Mouse (Mus musculus): ENCODE measurements around the gene Ano4.
A peak's percentile ranks its signal among the peaks of the same experiment; 100 is the strongest.
"Not testable (repeated sequence)": the region's sequence is repeated elsewhere in the genome, so short reads cannot be mapped to it uniquely, and the experiment has no call there.

Ano4 gene

DNA sequence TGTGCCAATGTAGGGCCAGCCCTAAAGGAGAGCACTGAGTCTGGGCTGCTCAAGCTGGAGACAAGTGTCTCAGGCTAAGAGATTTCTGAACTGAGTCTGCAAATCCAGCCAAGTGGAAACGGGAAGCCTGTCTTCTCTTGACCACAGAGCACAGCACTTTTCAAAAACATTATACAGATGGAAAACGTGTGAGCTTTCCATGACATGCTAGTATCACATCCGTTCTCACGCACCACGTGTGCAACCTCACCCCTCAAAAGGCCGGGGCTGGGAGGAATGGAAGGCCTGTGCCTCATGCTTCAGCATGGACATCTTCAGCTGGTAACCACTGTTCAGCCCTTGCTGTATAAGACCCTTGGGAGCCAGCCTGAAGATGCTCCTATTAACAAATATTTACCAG is 230.2 kb downstream of the Ano4 start:
- no peak for DNase-seq

DNA sequence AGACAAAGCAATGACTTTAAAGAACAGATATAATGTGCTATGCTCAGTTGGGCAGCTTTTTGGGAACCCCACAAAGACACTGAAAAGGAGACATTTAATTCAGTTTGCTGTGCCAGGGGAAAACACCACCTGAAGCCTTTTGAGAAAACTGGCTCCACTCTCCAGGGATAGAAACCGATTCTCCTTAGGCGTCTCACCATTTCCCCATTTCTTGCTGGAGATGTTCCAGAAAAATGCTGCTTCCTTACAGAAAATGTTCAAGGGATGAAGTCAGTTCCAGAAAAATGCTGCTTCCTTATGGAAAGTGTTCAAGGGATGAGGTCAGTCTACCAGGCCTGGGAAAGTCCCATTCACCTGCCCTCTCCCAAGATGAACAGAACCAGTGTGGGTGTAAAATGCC is 233.1 kb downstream of the Ano4 start:
- DNase-seq = no peak

DNA sequence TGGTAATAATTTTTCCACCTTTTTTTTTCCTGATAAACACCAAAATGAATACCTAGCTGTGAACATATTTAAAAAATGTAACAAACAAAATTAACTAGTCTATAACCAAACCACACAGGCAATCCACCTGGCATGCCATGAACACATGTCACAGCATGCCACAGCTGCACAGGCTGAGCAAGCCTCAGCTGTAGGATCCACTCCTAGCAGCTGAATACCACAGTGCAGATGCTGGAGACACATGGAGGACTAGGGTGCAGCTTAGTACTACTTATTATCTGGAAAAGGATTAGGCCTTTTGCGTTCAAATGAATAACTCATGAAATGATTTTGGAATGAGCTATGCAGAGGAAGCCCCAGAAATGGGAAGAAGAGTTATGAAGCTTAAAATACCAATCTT is 233.6 kb downstream of the Ano4 start:
- DNase-seq = no peak

DNA sequence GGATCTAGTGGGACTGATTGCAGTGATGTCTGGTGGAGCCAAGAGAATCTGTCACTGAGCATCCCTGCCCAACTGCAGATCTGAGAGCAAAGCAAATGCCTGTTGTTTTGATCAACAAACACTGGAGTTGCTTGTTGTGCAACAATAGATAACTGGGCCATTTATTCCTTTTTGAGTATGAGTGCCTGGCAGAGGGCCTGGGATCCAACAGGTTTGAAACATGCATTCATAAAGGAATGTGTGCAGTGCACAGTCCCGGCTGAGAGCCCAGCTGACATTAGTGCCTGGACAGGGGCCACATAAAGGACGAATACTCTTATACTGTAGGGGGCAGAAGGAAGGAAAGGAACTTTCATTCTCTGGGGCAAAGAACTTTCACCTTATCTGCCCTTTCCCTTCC is 241.0 kb downstream of the Ano4 start:
- DNase-seq = no peak

DNA sequence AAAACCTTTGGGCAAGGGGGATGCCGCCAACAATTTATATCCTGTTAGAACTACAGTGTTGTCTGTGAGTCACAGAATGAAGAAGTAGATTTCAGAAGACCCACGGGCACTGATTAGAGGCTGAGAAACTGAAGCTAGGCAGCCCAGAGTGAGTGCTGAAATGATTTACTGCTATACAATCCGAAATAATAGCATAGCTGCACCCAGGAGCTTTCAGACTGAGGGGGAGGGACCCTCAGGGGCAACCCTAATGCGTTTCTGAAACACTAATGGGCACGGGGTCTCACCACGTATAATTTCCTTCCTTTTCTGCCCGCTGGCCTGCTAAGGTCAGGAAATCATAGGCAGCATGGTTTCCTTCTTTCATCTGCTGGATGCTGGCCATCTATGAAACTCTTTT is 242.5 kb downstream of the Ano4 start:
- no peak for DNase-seq

DNA sequence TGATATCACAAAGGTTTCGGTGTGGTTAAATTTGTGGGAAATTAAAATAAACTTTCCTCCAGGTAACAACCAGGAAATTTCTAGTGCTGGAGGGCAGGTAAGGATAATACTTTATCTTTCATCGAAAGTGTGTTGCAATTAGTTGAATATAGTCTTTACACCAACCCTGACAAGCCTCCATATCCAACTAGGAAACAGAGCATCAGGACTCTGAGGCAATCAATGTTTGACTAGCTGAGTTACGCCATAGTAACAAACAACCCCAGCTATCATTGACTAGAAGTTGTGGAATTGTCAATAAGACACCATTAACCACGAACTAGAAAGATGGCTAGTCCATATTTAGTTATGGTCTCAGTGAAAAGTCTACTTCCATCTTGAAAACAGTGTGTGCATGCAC is 246.4 kb downstream of the Ano4 start:
- DNase-seq = no peak

DNA sequence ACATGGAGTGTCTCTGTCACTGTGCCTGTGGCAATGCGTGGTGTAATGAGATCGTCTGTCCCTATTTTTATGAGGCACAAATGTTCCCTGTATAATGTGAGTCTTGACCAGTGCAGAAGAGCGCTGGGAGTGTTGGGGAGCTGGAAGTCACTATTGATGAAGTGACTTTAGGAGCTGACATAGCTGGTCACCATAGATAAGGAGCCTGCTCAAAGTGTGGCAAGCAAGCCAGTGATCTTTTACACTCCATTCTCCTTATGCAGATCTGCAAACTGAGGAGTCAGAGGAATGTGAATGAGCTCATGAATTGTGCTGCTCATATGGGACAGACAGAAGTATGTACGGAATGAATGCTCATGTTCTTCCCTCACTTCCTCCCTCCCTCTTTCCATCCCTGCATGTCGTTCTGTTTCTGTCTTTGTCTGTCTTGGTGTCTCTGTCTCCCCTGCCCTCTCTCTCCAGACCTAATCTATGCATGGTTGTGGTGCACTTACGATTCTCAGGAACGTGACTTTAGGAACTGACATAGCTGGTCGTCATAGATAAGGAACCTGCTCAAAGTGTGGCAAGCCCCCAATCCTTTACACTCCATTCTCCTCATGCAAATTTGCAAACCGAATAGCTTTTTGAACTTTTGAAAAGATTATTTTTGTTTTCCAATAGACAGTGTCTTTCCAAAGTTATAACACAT is 252.1 kb downstream of the Ano4 start:
- DNase-seq = no peak

DNA sequence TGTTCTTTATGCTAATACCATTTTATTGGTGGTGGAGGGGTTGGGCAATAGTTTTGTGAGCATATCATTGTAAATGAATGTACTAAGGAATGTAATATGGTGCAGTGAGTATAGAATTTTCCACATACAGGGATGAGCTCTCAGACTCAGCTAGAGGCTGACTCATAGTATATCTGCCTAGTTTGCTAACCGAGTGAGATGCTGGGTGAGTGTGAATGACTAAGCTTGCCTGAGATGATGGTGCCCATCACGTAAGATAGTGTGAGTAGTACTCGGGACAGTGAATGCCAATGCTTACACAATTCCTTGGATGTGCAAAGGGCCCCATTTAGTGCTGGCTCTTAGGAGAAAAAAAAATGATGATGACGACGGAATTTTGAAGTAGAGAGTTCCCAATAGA is 267.1 kb downstream of the Ano4 start:
- DNase-seq = no peak

DNA sequence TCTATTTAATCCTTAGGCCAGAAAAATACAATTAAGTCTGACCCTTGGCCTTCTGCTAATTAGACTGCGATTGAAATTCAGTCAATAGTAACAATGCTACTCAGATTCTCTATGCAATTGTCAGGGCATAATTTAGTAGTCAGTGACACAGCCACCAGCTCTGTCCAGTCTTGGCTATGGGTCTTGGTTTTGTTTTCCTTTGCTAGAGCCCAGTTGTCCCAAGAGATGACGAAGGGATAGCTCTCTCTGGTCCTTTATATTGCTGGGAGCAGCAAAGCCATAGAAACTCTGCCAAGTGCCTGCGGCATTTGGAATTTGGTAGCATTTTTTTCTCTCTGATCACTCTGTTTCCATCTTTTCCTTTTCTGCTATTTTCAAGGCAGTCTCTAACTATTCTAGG is 288.7 kb downstream of the Ano4 start:
- no peak for DNase-seq

DNA sequence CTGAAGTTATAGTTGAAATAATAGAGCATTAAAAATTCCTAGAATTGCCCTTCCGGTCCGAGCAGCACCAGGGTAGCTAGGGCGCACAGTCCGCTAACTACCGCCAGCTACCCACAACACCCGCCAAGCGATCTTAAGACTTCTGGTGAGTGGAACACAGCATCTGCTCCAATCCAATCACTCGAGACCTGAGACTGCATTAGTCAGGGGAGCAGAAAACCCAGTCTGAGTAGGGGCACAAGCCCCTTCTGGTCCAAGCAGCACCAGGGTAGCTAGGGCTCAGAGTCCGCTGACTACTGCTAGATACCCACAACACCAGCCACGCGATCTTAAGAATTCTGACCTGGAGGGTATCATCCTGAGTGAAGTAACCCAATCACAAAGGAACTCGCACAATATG is 299.6 kb downstream of the Ano4 start:
- not testable (repeated sequence) for DNase-seq

DNA sequence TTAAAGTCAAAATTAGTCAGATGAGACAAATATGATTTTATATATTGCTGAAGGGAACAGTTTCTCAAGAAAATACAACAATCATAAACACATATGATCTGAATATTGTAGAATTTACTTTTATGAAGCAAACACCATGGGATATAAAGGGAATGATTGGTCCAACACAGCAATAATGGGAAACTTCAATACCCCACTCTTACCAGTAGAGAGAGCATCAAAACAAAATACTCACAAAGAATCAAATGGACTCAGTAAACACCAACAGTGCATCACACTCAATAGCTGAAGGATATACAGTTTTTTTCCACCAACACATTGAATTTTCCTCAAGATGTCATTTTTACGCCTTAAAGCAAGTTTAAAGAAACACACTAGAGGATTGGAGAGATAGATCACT is 300.4 kb downstream of the Ano4 start:
- DNase-seq = no peak

DNA sequence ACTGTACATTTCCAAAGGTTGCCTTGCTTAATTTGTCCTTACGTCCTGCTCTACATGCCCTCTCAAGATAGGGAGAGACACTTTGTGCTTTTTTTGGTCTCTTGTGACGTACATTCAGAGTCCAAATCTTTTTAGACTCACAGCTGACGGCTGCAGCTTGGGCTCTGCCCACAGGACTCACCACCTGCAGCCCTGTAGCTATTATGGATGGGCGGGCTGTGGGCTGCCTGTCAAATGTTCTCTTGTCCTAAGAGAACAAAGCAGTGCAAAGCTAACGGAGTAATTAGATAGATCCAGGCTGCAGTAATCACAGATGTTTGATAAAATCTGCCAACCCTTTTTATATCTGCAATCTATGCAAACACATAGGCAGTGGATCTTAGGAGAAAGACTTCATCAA is 325.6 kb downstream of the Ano4 start:
- no peak for DNase-seq

DNA sequence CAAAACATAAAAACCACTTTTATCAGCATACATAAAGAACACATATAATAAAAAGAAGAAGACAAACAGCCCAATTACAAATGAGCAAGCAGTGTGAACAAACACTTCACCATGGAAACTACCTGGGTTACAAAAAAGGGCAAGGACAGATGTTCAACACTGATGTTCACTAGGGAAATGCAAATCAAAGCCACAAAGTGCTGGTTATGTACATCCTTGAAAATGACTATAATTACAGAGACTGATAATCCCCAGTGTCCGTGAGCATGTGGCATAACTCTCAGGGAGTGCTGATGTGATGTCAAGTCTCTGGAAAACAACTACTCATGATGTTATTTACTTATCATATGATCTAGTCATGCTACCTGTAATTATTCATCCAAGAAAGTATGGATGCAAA is 336.3 kb downstream of the Ano4 start:
- no peak for DNase-seq

DNA sequence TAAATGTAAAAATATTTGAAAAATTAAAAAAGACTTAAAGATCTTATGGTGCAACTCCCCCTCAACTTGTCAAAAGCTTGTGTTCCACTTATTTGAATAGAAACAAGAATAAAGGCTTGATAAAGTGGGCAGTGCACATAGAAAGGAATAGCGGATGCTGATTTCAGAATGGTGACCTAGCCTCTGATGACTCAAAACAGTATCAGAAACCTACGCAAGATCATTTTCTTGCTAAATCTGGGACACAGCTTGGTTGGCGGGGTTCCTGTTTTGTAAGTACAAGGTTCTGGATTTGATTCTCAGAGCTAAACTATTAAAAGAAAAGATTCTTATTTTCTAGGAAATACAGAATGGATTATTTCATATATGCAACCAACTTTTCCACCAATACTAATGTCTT is 340.0 kb downstream of the Ano4 start:
- no peak for DNase-seq

DNA sequence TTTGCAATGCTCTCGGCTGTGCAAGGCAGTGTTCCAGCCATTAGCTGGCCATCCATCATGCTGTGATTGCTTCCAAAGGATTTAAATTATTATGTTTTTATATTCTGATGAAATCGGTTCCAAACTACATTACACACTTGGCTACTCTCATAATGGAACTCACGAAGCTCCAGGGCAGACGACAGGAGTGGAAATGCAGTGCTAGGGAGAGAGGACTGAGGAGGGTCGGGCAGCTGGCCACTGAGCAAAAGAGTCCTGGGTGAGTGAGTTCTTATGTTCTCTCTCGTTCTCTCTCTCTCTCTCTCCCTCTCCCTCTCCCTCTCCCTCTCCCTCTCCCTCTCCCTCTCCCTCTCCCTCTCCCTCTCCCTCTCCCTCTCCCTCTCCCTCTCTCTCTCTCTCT is 357.6 kb downstream of the Ano4 start:
- no peak for DNase-seq

DNA sequence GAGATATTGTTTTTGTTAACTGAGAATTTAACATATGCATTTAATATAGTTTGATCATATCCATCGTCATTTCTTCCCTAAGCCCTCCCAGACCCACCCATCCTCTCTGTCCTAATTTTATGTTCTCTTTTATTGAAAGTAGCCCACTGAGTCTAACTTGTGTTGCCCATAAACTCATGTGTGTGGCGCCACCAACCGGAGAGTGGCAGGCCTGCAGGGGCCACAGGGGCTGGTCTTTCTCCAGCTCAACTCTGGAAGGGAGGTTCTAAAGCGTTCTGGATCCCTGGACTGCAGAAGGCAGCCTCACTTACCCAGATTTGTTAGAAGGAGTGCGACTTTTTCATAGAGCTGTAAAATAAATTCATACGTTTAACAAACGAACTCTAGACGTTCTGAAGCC is 361.1 kb downstream of the Ano4 start:
- DNase-seq = peak in 1 of 2 experiments; percentile 55

DNA sequence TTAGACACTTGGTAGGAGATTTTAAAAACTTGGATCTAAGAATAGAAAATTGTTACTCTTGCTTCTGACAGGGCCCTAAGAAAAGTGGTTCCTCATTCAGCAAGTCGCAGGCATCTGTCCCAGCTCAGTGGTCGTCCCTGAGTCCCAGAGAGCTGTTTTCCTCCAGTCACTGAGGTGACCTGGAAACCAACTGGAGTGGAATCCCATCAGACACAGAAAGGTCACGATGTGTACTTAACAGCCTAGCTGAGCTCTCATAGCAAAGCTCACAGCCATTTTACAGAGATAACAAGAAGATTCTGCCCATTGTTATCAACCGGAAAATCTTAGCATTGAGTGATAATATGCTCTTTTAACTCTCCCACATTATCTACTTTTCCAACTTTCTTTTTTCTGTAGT is 365.1 kb downstream of the Ano4 start:
- DNase-seq = no peak

DNA sequence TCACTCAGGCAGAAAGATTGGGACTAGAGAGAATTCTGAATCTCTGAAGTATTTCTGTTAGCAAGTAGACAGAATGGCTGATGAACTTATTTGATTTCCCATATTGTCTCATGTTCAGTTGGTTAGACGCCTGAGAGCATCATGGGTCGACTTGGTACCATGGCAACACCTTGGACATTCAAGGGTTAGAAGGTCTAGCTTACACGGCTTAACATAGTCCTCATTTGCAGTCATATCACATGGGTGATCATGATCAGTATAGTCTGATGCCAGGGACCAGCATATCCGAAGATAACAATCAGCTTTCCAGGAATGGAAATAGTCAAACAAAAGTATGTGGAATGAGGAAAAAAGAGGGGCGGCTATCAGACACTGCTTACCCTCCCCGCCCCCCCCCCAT is 365.6 kb downstream of the Ano4 start:
- DNase-seq = no peak

DNA sequence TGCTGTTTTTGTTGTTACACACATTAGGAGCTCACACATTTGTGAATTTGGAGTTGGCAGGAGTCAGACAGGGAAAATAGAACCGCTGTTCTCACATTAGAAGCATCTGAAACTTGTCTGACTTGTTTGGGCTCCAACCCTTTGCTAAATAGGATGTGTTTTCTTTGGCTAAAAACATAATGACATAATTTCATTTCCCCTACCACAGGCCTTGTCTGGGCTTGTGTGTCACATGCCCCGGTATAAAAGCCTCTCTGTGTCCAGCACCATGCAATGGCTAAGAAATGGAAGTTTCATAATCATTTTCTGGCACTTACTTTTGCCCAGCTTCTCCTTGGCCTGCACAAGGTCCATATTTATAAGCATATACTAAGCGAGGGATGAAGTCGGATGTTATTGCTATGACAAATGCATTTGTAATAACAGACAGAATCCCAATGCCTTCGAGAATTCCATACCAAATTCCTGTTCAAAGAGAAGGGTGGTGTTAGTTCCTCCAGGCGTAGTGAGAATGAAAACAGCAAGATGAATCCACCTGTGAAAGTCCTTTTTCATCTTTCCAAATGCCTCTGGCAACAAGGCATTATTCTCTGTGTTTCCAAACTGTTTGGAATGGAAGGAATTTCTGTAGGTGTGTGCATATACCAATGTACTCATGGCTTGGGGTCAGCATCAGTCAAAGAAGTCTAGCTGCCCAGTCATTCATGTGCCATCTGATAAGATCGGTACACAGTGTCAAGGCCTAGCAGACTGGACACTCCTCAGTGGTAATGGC is 373.4 kb downstream of the Ano4 start:
- no peak for DNase-seq

DNA sequence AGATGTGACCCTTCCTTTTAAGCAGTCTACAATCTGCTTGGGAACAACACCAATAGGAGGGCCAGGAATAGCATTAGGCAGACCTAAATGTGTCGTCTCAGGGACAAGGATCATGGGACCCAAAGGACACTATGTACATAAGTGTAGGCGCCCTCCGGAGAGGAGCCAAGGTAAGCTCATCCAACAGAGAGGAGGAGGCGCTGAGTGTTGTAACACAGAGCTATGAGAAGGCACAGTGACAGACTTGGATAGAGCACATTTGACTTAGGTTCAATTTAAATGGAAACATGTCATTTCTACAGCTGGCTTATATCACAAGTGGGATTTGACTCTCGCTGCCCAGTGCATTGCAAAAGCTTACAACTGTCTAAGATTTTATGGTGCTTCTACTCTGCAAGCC is 376.0 kb downstream of the Ano4 start:
- DNase-seq = no peak

DNA sequence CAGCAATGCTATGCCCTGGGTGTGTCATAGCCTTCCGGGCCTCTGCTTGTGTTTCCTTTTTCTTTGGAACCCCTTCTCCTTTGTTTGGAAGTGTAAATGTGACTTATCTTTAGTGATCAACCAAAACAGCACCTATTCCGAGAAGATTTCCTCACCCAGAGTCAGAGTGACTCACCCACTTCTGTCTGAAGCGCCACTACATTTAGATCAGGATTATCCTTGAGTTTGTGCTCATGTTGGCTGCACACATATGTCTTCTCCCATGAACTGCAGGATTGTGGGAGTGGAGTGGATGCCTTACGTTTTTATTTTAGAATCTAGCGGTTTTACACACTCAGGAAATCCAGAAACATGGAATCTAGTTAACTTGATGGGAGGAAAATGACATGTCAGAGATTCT is 383.8 kb downstream of the Ano4 start:
- DNase-seq = no peak

DNA sequence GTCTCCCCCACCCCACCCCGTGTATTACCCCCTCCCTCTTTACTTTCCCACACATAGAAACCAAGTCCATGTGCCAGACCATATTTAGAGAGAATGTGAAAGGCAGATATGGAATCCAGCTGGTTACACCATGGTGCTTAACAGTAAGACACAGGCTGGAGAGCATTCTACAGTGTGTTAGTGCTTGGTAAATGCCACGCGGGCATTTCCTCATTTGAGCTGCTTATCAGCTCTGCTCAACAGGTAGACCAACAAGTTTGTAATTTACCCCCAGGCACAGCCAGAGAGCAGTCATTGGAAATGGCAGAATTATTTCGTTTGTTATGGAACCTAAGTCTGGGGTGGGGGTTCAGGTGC is 394.3 kb downstream of the Ano4 start:
- DNase-seq = no peak

DNA sequence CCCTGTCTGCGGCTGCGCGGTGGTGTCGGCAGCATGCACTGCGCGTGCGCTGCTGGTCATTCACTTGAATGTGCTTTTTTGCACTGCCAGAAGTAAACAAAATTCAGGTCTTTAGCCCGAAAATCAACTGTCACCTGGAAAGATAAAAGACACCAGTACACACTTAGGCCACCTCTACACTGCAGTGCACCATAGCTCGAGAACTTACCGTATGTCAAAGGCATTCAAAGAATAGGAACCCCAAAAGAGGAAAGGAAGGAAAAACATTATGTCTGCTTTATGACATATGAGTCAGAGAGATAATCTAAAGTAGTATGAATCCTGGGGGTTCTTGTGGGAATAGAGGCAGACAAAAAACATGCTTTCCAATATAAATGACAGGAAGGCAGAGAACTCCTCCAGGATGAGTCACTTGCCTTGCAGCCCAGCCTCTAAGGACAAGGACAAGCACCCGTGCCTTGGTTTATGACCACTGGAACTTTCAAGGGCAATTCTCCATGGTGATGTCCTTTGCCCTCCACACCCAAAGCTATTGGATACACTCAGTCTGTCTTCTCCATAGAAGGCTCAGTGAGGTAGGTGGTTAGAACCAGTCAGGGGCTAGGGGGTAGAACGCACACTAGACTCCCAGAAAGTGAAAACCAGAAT is 394.8 kb downstream of the Ano4 start:
- no peak for DNase-seq

All from kidney, adult 8-10 months (tissue).